Mouse (Mus musculus) lung, adult 2 months (tissue): Measurements from ENCODE around the gene Grk3.

Source experiments
- CTCF ChIP-seq: fragments of 200-500 bp; IDR thresholded peaks from 2 replicates; pipeline ENCODE4 v1.5.1; 2011; ENCODE audit warnings: mild to moderate bottlenecking, low read length, control low read depth; ENCODE audit not compliant: insufficient read depth
- POLR2A ChIP-seq: fragments of 200-500 bp; IDR thresholded peaks from 2 replicates; pipeline ENCODE4 v1.6.1; 2011; ENCODE audit warnings: low read depth, mild to moderate bottlenecking, control low read depth, low read length, borderline replicate concordance; ENCODE audit errors: extremely low read depth

- TF ChIP-seq POLR2A (no peak), CTCF (no peak)
These were observed 82.6 kb downstream of the Grk3 start for GRCm38 (mm10) chr5:112932878-112933567.
